Mouse (Mus musculus) myocyte (in vitro differentiated cells): Measurements from ENCODE around the gene Stfa2l1. TPM values are rescaled to one million over a fixed set of nuclear protein-coding genes. Genes with fewer than 3 reads are reported as not detected.
"Not testable (repeated sequence)": the region's sequence is repeated elsewhere in the genome, so short reads cannot be mapped to it uniquely, and the experiment has no call there.

Source experiments
- H3K27me3 ChIP-seq: one replicate; pipeline ENCODE4 v1.6.1; 2011; ENCODE audit not compliant: control insufficient read depth, insufficient read depth, insufficient read length
- H3K36me3 ChIP-seq: one replicate; pipeline ENCODE4 v1.6.1; 2011; ENCODE audit not compliant: control insufficient read depth, insufficient read depth
- H3K4me2 ChIP-seq: one replicate; pipeline ENCODE4 v1.6.1; 2011; ENCODE audit warnings: low read depth, control low read depth
- H3K4me3 ChIP-seq: one replicate; pipeline ENCODE4 v1.5.1; 2011; ENCODE audit warnings: mild to moderate bottlenecking, control low read depth, moderate library complexity
- H3K79me2 ChIP-seq: one replicate; pipeline ENCODE4 v1.6.1; 2011; ENCODE audit not compliant: control insufficient read depth, insufficient read depth
- H3ac ChIP-seq: one replicate; pipeline ENCODE4 v1.6.1; 2011; ENCODE audit not compliant: control insufficient read depth, insufficient read length
- CEBPB ChIP-seq: IDR thresholded peaks from 2 replicates; pipeline ENCODE4 v1.6.1; 2011; ENCODE audit warnings: mild to moderate bottlenecking, moderate library complexity; ENCODE audit not compliant: poor library complexity, insufficient read depth, severe bottlenecking
- E2F4 ChIP-seq: IDR thresholded peaks from one replicate; pipeline ENCODE4 v1.6.1; 2011; ENCODE audit warnings: mild to moderate bottlenecking, control low read depth, moderate library complexity; ENCODE audit not compliant: insufficient read depth
- MAX ChIP-seq: IDR thresholded peaks from one replicate; pipeline ENCODE4 v1.6.1; 2011; ENCODE audit warnings: low read depth, mild to moderate bottlenecking, control low read depth
- MYOD1 ChIP-seq, 3 experiments: IDR thresholded peaks; one replicate each; pipeline ENCODE4 v1.6.1; 2011; ENCODE audit warnings: control low read depth in 2 of 3, low read depth in 2 of 3, mild to moderate bottlenecking in 2 of 3, moderate library complexity in 1 of 3; ENCODE audit not compliant: insufficient read length in 2 of 3, control insufficient read depth in 1 of 3
- MYOG ChIP-seq, 3 experiments: IDR thresholded peaks; one replicate each; pipeline ENCODE4 v1.6.1; 2011; ENCODE audit warnings: control low read depth in 2 of 3, low read depth in 2 of 3, mild to moderate bottlenecking in 2 of 3; ENCODE audit not compliant: insufficient read length in 2 of 3, control insufficient read depth in 1 of 3, insufficient read depth in 1 of 3
- POLR2A ChIP-seq: IDR thresholded peaks from one replicate; pipeline ENCODE4 v1.6.1; 2011; ENCODE audit warnings: low read depth, mild to moderate bottlenecking, control low read depth, moderate library complexity; ENCODE audit not compliant: insufficient read length
- POLR2AphosphoS2 ChIP-seq: IDR thresholded peaks from one replicate; pipeline ENCODE4 v1.6.1; 2011; ENCODE audit warnings: low read depth, control low read depth; ENCODE audit not compliant: insufficient read length
- REST ChIP-seq: IDR thresholded peaks from one replicate; pipeline ENCODE4 v1.6.1; 2011; ENCODE audit warnings: mild to moderate bottlenecking, control low read depth, moderate library complexity; ENCODE audit not compliant: insufficient read depth, insufficient read length
- SRF ChIP-seq: IDR thresholded peaks from one replicate; pipeline ENCODE4 v1.6.1; 2011; ENCODE audit warnings: low read depth; ENCODE audit not compliant: control insufficient read depth, insufficient read length
- TCF12 ChIP-seq: IDR thresholded peaks from one replicate; pipeline ENCODE4 v1.6.1; 2011; ENCODE audit warnings: mild to moderate bottlenecking, control low read depth; ENCODE audit not compliant: poor library complexity, insufficient read depth, severe bottlenecking
- TCF3 ChIP-seq: IDR thresholded peaks from one replicate; pipeline ENCODE4 v1.6.1; 2011; ENCODE audit warnings: low read depth, control low read depth; ENCODE audit not compliant: insufficient read length
- USF1 ChIP-seq: IDR thresholded peaks from one replicate; pipeline ENCODE4 v1.6.1; 2011; ENCODE audit warnings: low read depth, mild to moderate bottlenecking, control low read depth, moderate library complexity
- polyA plus RNA-seq: library from polyadenylated mRNA; unstranded; fragments of >200 nt; fragmentation: generic; extraction: Trizol; gene quantifications from one replicate; pipeline ENCODE4 v1.2.1, GENCODE M21; 2012; ENCODE audit warnings: missing spikeins

Gene Stfa2l1
- polyA plus RNA-seq, 1 experiment: not detected

- TF ChIP-seq MYOG (IDR thresholded peaks at IDR 0.05; ENCODE audit: control insufficient read depth in 1 of 3, insufficient read depth in 1 of 3, insufficient read length in 2 of 3, low read depth in 2 of 3) (no peak), POLR2A (no peak), E2F4 (no peak), MAX (no peak), REST (no peak), TCF12 (no peak), SRF (no peak), USF1 (no peak), POLR2AphosphoS2 (no peak), MYOD1 (IDR thresholded peaks at IDR 0.05; ENCODE audit: control insufficient read depth in 1 of 3, insufficient read length in 2 of 3, low read depth in 2 of 3) (no peak), TCF3 (no peak), CEBPB (no peak)
- no peak overlapping the region for H3K4me3 ChIP-seq
- H3ac ChIP-seq: no peak overlapping the region
- H3K36me3 ChIP-seq: no peaks in the 10 kb centered on the region
- H3K4me2 ChIP-seq: no peak overlapping the region
- no peaks in the 10 kb centered on the region for H3K27me3 ChIP-seq
- H3K79me2 ChIP-seq: no peaks in the 10 kb centered on the region
These were observed 19.5 kb downstream of the Stfa2l1 start for GRCm38 (mm10) chr16:36176108-36176507.

- H3K4me3 ChIP-seq: no peak overlapping the region
- TF ChIP-seq MAX: no peak
- no peak for TF ChIP-seq SRF
- TF ChIP-seq TCF12: no peak
- no peak for TF ChIP-seq REST
- TF ChIP-seq MYOD1 (IDR thresholded peaks at IDR 0.05; ENCODE audit: control insufficient read depth in 1 of 3, insufficient read length in 2 of 3, low read depth in 2 of 3): no peak
- no peak for TF ChIP-seq POLR2A
- no peak for TF ChIP-seq TCF3
- TF ChIP-seq CEBPB: no peak
- no peak for TF ChIP-seq POLR2AphosphoS2
- no peak for TF ChIP-seq USF1
- H3K4me2 ChIP-seq: no peak overlapping the region
- H3K27me3 ChIP-seq: no peaks in the 10 kb centered on the region
- H3ac ChIP-seq: no peak overlapping the region
- H3K79me2 ChIP-seq: no peaks in the 10 kb centered on the region
- no peaks in the 10 kb centered on the region for H3K36me3 ChIP-seq
These were observed 23.3 kb downstream of the Stfa2l1 start for GRCm38 (mm10) chr16:36179910-36180309.

GRCm38 (mm10) chr16:36183912-36184311 lies 27.3 kb downstream of the Stfa2l1 start, which contains the start of gene Gm5483:
Gene Gm5483, plus strand, starts transcription at chr16:36184212.
- H3ac ChIP-seq, H3K4me3 ChIP-seq, H3K79me2 ChIP-seq, H3K27me3 ChIP-seq, H3K4me2 ChIP-seq, H3K36me3 ChIP-seq: not testable (repeated sequence)

GRCm38 (mm10) chr16:36199226-36199625 lies 42.6 kb downstream of the Stfa2l1 start:
- H3K4me2 ChIP-seq: no peak overlapping the region
- no peaks in the 10 kb centered on the region for H3K79me2 ChIP-seq
- TF ChIP-seq MYOG (IDR thresholded peaks at IDR 0.05; ENCODE audit: control insufficient read depth in 1 of 3, insufficient read depth in 1 of 3, insufficient read length in 2 of 3, low read depth in 2 of 3): no peak
- TF ChIP-seq POLR2A: no peak
- TF ChIP-seq USF1: no peak
- no peak for TF ChIP-seq SRF
- no peak for TF ChIP-seq MAX
- no peak for TF ChIP-seq MYOD1 (IDR thresholded peaks at IDR 0.05; ENCODE audit: control insufficient read depth in 1 of 3, insufficient read length in 2 of 3, low read depth in 2 of 3)
- H3K27me3 ChIP-seq: no peaks in the 10 kb centered on the region
- no peak overlapping the region for H3ac ChIP-seq
- H3K36me3 ChIP-seq: no peaks in the 10 kb centered on the region
- H3K4me3 ChIP-seq: no peak overlapping the region

- Histone ChIP-seq H3K4me2 (no peak overlapping the region), H3K27me3 (no peaks in the 10 kb centered on the region), H3ac (no peak overlapping the region), H3K4me3 (no peak overlapping the region), H3K79me2 (no peaks in the 10 kb centered on the region), H3K36me3 (no peaks in the 10 kb centered on the region)
- no peak for TF ChIP-seq TCF12
- TF ChIP-seq POLR2AphosphoS2: no peak
- TF ChIP-seq USF1: no peak
- TF ChIP-seq SRF: no peak
- no peak for TF ChIP-seq POLR2A
- no peak for TF ChIP-seq CEBPB
- no peak for TF ChIP-seq E2F4
- no peak for TF ChIP-seq REST
These were observed 47.2 kb downstream of the Stfa2l1 start for GRCm38 (mm10) chr16:36203846-36204245.

GRCm38 (mm10) chr16:36205684-36206083 lies 49.1 kb downstream of the Stfa2l1 start:
- H3K4me3 ChIP-seq, H3K27me3 ChIP-seq, H3K36me3 ChIP-seq, H3K4me2 ChIP-seq, H3K79me2 ChIP-seq, H3ac ChIP-seq: not testable (repeated sequence)
